Mouse (Mus musculus) embryonic facial prominence, embryonic 12.5 days (tissue): ENCODE measurements around the gene Msl2. TPM values are rescaled to one million over a fixed set of nuclear protein-coding genes. Genes with fewer than 3 reads are reported as not detected.
A peak's percentile ranks its signal among the peaks of the same experiment; 100 is the strongest.

Source experiments
- ATAC-seq: fragments of 200-750 bp; cut with Nextera tagmentation; 2 replicates; pipeline ENCODE4 v1.8.0; 2017; ENCODE audit not compliant: insufficient number of reproducible peaks, insufficient read depth, low FRiP score, low TSS enrichment
- H3K27ac ChIP-seq: fragments of 300-500 bp; sonication (generic); 2 replicates; pipeline ENCODE4 v1.5.1; 2016; ENCODE audit warnings: mild to moderate bottlenecking
- H3K27me3 ChIP-seq: fragments of 300-500 bp; sonication (generic); 2 replicates; pipeline ENCODE4 v1.6.1; 2016; ENCODE audit warnings: mild to moderate bottlenecking, moderate library complexity
- H3K36me3 ChIP-seq: fragments of 300-500 bp; sonication (generic); 2 replicates; pipeline ENCODE4 v1.6.1; 2016; ENCODE audit warnings: mild to moderate bottlenecking
- H3K4me1 ChIP-seq: fragments of 300-500 bp; sonication (generic); 2 replicates; pipeline ENCODE4 v1.6.1; 2016
- H3K4me2 ChIP-seq: fragments of 300-500 bp; sonication (generic); replicated peaks from 2 replicates; pipeline ENCODE4 v1.6.1; 2016; ENCODE audit warnings: mild to moderate bottlenecking, moderate library complexity
- H3K4me3 ChIP-seq: fragments of 300-500 bp; sonication (generic); 2 replicates; pipeline ENCODE4 v1.5.1; 2016; ENCODE audit warnings: mild to moderate bottlenecking
- H3K9ac ChIP-seq: fragments of 300-500 bp; sonication (generic); 2 replicates; pipeline ENCODE4 v1.6.1; 2016; ENCODE audit warnings: mild to moderate bottlenecking, moderate library complexity
- H3K9me3 ChIP-seq: fragments of 300-500 bp; sonication (generic); 2 replicates; pipeline ENCODE4 v1.6.1; 2016; ENCODE audit warnings: mild to moderate bottlenecking, moderate library complexity
- WGBS: fragments of 180-500 bp; shearing (Covaris S2); methylation state at CpG from one replicate; pipeline ENCODE4 v1.1.7; 2016; 5-methylcytosine and 5-hydroxymethylcytosine counted together
- polyA plus RNA-seq: library from polyadenylated mRNA; unstranded; fragments of >200 nt; fragmentation: Nextera tagmentation; extraction: Ambion mirVana; gene quantifications from 2 replicates; pipeline ENCODE4 v1.2.1, GENCODE M21; 2016

Msl2 gene
- polyA plus RNA-seq, 1 experiment from 2014 or later, result 10.4 TPM

- Histone ChIP-seq H3K4me2 (no peak overlapping the region), H3K27me3 (no peaks in the 10 kb centered on the region), H3K4me3 (no peak overlapping the region), H3K27ac (no peak overlapping the region), H3K9ac (no peak overlapping the region), H3K36me3 (no peaks in the 10 kb centered on the region), H3K4me1 (no peaks in the 10 kb centered on the region), H3K9me3 (no peaks in the 10 kb centered on the region)
- ATAC-seq, result no peak
- 75% methylated on average over 6 of the region's 6 CpGs for WGBS
Measured at GRCm38 (mm10) chr9:101052691-101053090, 21.2 kb upstream of the Msl2 start.

- Histone ChIP-seq H3K4me3 (no peak overlapping the region), H3K27ac (no peak overlapping the region), H3K9me3 (no peaks in the 10 kb centered on the region), H3K4me1 (no peaks in the 10 kb centered on the region), H3K4me2 (no peak overlapping the region), H3K27me3 (no peaks in the 10 kb centered on the region), H3K36me3 (no peaks in the 10 kb centered on the region), H3K9ac (no peak overlapping the region)
- ATAC-seq, result no peak
- WGBS, result 63% methylated on average over 14 of the region's 14 CpGs
Measured at GRCm38 (mm10) chr9:101053279-101053678, 20.6 kb upstream of the Msl2 start.

- ATAC-seq, result no peak
- no peak overlapping the region for H3K4me2 ChIP-seq
- no peak overlapping the region for H3K9ac ChIP-seq
- H3K4me3 ChIP-seq, result no peak overlapping the region
- no peaks in the 10 kb centered on the region for H3K4me1 ChIP-seq
- 80% methylated on average over 4 of the region's 4 CpGs for WGBS
- H3K36me3 ChIP-seq, result no peaks in the 10 kb centered on the region
- no peaks in the 10 kb centered on the region for H3K27me3 ChIP-seq
- H3K27ac ChIP-seq, result no peak overlapping the region
- no peaks in the 10 kb centered on the region for H3K9me3 ChIP-seq
Measured at GRCm38 (mm10) chr9:101057156-101057555, 16.7 kb upstream of the Msl2 start.

GRCm38 (mm10) chr9:101061035-101061434, 12.9 kb upstream of the Msl2 start:
- Histone ChIP-seq H3K27ac (no peak overlapping the region), H3K36me3 (no peaks in the 10 kb centered on the region), H3K9me3 (no peaks in the 10 kb centered on the region), H3K9ac (no peak overlapping the region), H3K4me1 (no peaks in the 10 kb centered on the region), H3K4me2 (no peak overlapping the region), H3K4me3 (no peak overlapping the region), H3K27me3 (no peaks in the 10 kb centered on the region)
- ATAC-seq, result no peak
- WGBS, result 70% methylated on average over 11 of the region's 11 CpGs

- H3K4me3 ChIP-seq, result no peak overlapping the region
- WGBS, result 70% methylated on average over 6 of the region's 6 CpGs
- H3K27ac ChIP-seq, result no peak overlapping the region
- no peak overlapping the region for H3K4me2 ChIP-seq
- no peaks in the 10 kb centered on the region for H3K36me3 ChIP-seq
- ATAC-seq, result no peak
- no peak overlapping the region for H3K9ac ChIP-seq
- H3K4me1 ChIP-seq, result no peaks in the 10 kb centered on the region
- H3K9me3 ChIP-seq, result peaks cover 3% of the 10 kb centered on the region; the same call in 1 of the 2 replicates
- no peaks in the 10 kb centered on the region for H3K27me3 ChIP-seq
Measured at GRCm38 (mm10) chr9:101062253-101062780, 11.6 kb upstream of the Msl2 start.

GRCm38 (mm10) chr9:101065076-101065602, 8.8 kb upstream of the Msl2 start:
- WGBS, result 87% methylated on average over 3 of the region's 3 CpGs
- Histone ChIP-seq H3K4me1 (no peaks in the 10 kb centered on the region), H3K36me3 (no peaks in the 10 kb centered on the region), H3K4me2 (no peak overlapping the region), H3K9ac (no peak overlapping the region), H3K4me3 (no peak overlapping the region), H3K9me3 (peaks cover 4% of the 10 kb centered on the region; the same call in 1 of the 2 replicates), H3K27ac (no peak overlapping the region), H3K27me3 (no peaks in the 10 kb centered on the region)
- ATAC-seq, result no peak

- H3K27ac ChIP-seq, result no peak overlapping the region
- no peak overlapping the region for H3K9ac ChIP-seq
- no peaks in the 10 kb centered on the region for H3K27me3 ChIP-seq
- H3K36me3 ChIP-seq, result no peaks in the 10 kb centered on the region
- H3K4me1 ChIP-seq, result no peaks in the 10 kb centered on the region
- WGBS, result 92% methylated on average over 3 of the region's 3 CpGs
- H3K4me2 ChIP-seq, result no peak overlapping the region
- H3K9me3 ChIP-seq, result peaks cover 4% of the 10 kb centered on the region; the same call in 1 of the 2 replicates
- no peak for ATAC-seq
- H3K4me3 ChIP-seq, result no peak overlapping the region
Measured at GRCm38 (mm10) chr9:101069781-101070180, 4.1 kb upstream of the Msl2 start.

- peak overlapping the region; percentile 63 for H3K4me2 ChIP-seq
- H3K27me3 ChIP-seq, result no peaks in the 10 kb centered on the region
- no peaks in the 10 kb centered on the region for H3K9me3 ChIP-seq
- H3K36me3 ChIP-seq, result no peaks in the 10 kb centered on the region
- H3K4me3 ChIP-seq, result no peak overlapping the region
- 52% methylated on average over 5 of the region's 5 CpGs for WGBS
- H3K4me1 ChIP-seq, result peaks cover 2% of the 10 kb centered on the region; the same call in 1 of the 2 replicates
- no peak overlapping the region for H3K27ac ChIP-seq
- no peak for ATAC-seq
- no peak overlapping the region for H3K9ac ChIP-seq
Measured at GRCm38 (mm10) chr9:101072506-101072905, 1.4 kb upstream of the Msl2 start.

- Histone ChIP-seq H3K9ac (peak overlapping the region; percentile 99), H3K36me3 (no peaks in the 10 kb centered on the region), H3K4me3 (peak overlapping the region; percentile 97), H3K9me3 (no peaks in the 10 kb centered on the region), H3K4me1 (peaks cover 7% of the 10 kb centered on the region; the same call in 1 of the 2 replicates), H3K27ac (peak overlapping the region; percentile 98), H3K4me2 (peak overlapping the region; percentile 63), H3K27me3 (no peaks in the 10 kb centered on the region)
- peak; percentile 95 for ATAC-seq
- WGBS, result 1% methylated on average over 58 of the region's 65 CpGs
Measured at GRCm38 (mm10) chr9:101073041-101073986, 587 bp upstream of the Msl2 start.

- peak overlapping the region; percentile 92 for H3K4me2 ChIP-seq
- WGBS, result under 1% methylated on average over 94 of the region's 100 CpGs
- ATAC-seq, result peak; percentile 76
Measured at GRCm38 (mm10) chr9:101074332-101075021, 576 bp downstream of the Msl2 start.

GRCm38 (mm10) chr9:101075091-101075581, 1.2 kb downstream of the Msl2 start:
- ATAC-seq, result no peak
- Histone ChIP-seq H3K4me1 (peaks cover 20% of the 10 kb centered on the region), H3K9ac (peak overlapping the region; percentile 99), H3K4me2 (peak overlapping the region; percentile 92), H3K27me3 (no peaks in the 10 kb centered on the region), H3K4me3 (peak overlapping the region; percentile 97), H3K9me3 (no peaks in the 10 kb centered on the region), H3K36me3 (no peaks in the 10 kb centered on the region), H3K27ac (peak overlapping the region; percentile 98)
- under 1% methylated on average over 25 of the region's 25 CpGs for WGBS

More at GRCm38 (mm10) chr9:101074332-101075021, 576 bp downstream of the Msl2 start:
- peak overlapping the region; percentile 99 for H3K9ac ChIP-seq
- peak overlapping the region; percentile 97 for H3K4me3 ChIP-seq
- H3K27me3 ChIP-seq, result no peaks in the 10 kb centered on the region
- no peaks in the 10 kb centered on the region for H3K9me3 ChIP-seq
- peaks cover 17% of the 10 kb centered on the region for H3K4me1 ChIP-seq
- peak overlapping the region; percentile 98 for H3K27ac ChIP-seq
- no peaks in the 10 kb centered on the region for H3K36me3 ChIP-seq
